Mouse (Mus musculus): ENCODE measurements at regions not wholly inside any gene's neighbourhood (a gene's known extent, or its start where the extent isn't known, plus 50 kb on each side); places are given as distances from the start of the nearest gene placed in this dataset.
A peak's percentile ranks its signal among the peaks of the same experiment; 100 is the strongest.

- Histone ChIP-seq H3K27ac (ENCODE audit: low read depth) (no peak overlapping the region), H3K36me3 (replicated peaks; ENCODE audit: insufficient read depth, low read length) (no peaks in the 10 kb centered on the region), H3K4me1 (ENCODE audit: insufficient read depth) (peaks cover 6% of the 10 kb centered on the region), H3K9ac (replicated peaks) (no peak overlapping the region), H3K4me3 (ENCODE audit: low read depth, low read length) (no peak overlapping the region), H3K4me2 (ENCODE audit: low read depth, low read length) (no peak overlapping the region), H3K27me3 (ENCODE audit: insufficient read depth, low read length) (no peaks in the 10 kb centered on the region), H3K9me3 (ENCODE audit: low read length) (no peaks in the 10 kb centered on the region)
- no peak for DNase-seq
- no peak for ATAC-seq
- TF ChIP-seq CTCF (IDR thresholded peaks at IDR 0.05; ENCODE audit: low read depth) = no peak
Measured at GRCm38 (mm10) chr13:80946034-80946433, 62.9 kb downstream of the Arrdc3 start.

GRCm38 (mm10) chr13:80947705-80948104 is 64.5 kb downstream of the Arrdc3 start:
- H3K4me3 ChIP-seq (ENCODE audit: low read depth, low read length) = no peak overlapping the region
- H3K4me2 ChIP-seq (ENCODE audit: low read depth, low read length) = no peak overlapping the region
- H3K36me3 ChIP-seq (replicated peaks; ENCODE audit: insufficient read depth, low read length) = no peaks in the 10 kb centered on the region
- no peaks in the 10 kb centered on the region for H3K27me3 ChIP-seq (ENCODE audit: insufficient read depth, low read length)
- H3K27ac ChIP-seq (ENCODE audit: low read depth) = no peak overlapping the region
- H3K9ac ChIP-seq (replicated peaks) = no peak overlapping the region
- no peaks in the 10 kb centered on the region for H3K9me3 ChIP-seq (ENCODE audit: low read length)
- 80% methylated on average over 6 of the region's 6 CpGs for WGBS (ENCODE audit: insufficient replicate concordance)
- H3K4me1 ChIP-seq (ENCODE audit: insufficient read depth) = peaks cover 3% of the 10 kb centered on the region; the same call in 1 of the 2 replicates
- DNase-seq (no peak), ATAC-seq (no peak)
- no peak for TF ChIP-seq CTCF (IDR thresholded peaks at IDR 0.05; ENCODE audit: low read depth)
- TF ChIP-seq EP300 (IDR thresholded peaks at IDR 0.05; ENCODE audit: low read depth) = no peak

GRCm38 (mm10) chr13:80949133-80949697 is 66.0 kb downstream of the Arrdc3 start:
- no peaks in the 10 kb centered on the region for H3K9me3 ChIP-seq (ENCODE audit: low read length)
- no peak for DNase-seq
- WGBS (ENCODE audit: insufficient replicate concordance) = 37% methylated on average over 6 of the region's 6 CpGs
- no peak overlapping the region for H3K4me2 ChIP-seq (ENCODE audit: low read depth, low read length)
- H3K27ac ChIP-seq (ENCODE audit: low read depth) = peak overlapping the region; percentile 58
- H3K9ac ChIP-seq (replicated peaks) = no peak overlapping the region
- ATAC-seq = peak; percentile 79
- H3K36me3 ChIP-seq (replicated peaks; ENCODE audit: insufficient read depth, low read length) = no peaks in the 10 kb centered on the region
- TF ChIP-seq EP300 (IDR thresholded peaks at IDR 0.05; ENCODE audit: low read depth) = peak; percentile 76
- TF ChIP-seq CTCF (IDR thresholded peaks at IDR 0.05; ENCODE audit: low read depth) = no peak
- peaks cover 3% of the 10 kb centered on the region; the same call in 1 of the 2 replicates for H3K4me1 ChIP-seq (ENCODE audit: insufficient read depth)
- no peaks in the 10 kb centered on the region for H3K27me3 ChIP-seq (ENCODE audit: insufficient read depth, low read length)
- H3K4me3 ChIP-seq (ENCODE audit: low read depth, low read length) = no peak overlapping the region

- H3K36me3 ChIP-seq (replicated peaks; ENCODE audit: insufficient read depth, low read length) = no peaks in the 10 kb centered on the region
- DNase-seq (no peak), ATAC-seq (no peak)
- 70% methylated on average over 2 of the region's 2 CpGs for WGBS (ENCODE audit: insufficient replicate concordance)
- no peaks in the 10 kb centered on the region for H3K9me3 ChIP-seq (ENCODE audit: low read length)
- no peak overlapping the region for H3K9ac ChIP-seq (replicated peaks)
- H3K4me3 ChIP-seq (ENCODE audit: low read depth, low read length) = no peak overlapping the region
- H3K4me1 ChIP-seq (ENCODE audit: insufficient read depth) = peaks cover 3% of the 10 kb centered on the region; the same call in 1 of the 2 replicates
- H3K4me2 ChIP-seq (ENCODE audit: low read depth, low read length) = no peak overlapping the region
- TF ChIP-seq EP300 (IDR thresholded peaks at IDR 0.05; ENCODE audit: low read depth) (no peak), CTCF (IDR thresholded peaks at IDR 0.05; ENCODE audit: low read depth) (no peak)
- no peaks in the 10 kb centered on the region for H3K27me3 ChIP-seq (ENCODE audit: insufficient read depth, low read length)
- H3K27ac ChIP-seq (ENCODE audit: low read depth) = peak overlapping the region; percentile 64
Measured at GRCm38 (mm10) chr13:80950239-80950638, 67.1 kb downstream of the Arrdc3 start.

- no peak for ATAC-seq
- Histone ChIP-seq H3K4me2 (ENCODE audit: low read depth, low read length) (no peak overlapping the region), H3K9me3 (ENCODE audit: low read length) (no peaks in the 10 kb centered on the region), H3K4me3 (ENCODE audit: low read depth, low read length) (no peak overlapping the region), H3K4me1 (ENCODE audit: insufficient read depth) (peaks cover 3% of the 10 kb centered on the region; the same call in 1 of the 2 replicates), H3K27ac (ENCODE audit: low read depth) (no peak overlapping the region), H3K9ac (replicated peaks) (no peak overlapping the region), H3K27me3 (ENCODE audit: insufficient read depth, low read length) (no peaks in the 10 kb centered on the region), H3K36me3 (replicated peaks; ENCODE audit: insufficient read depth, low read length) (no peaks in the 10 kb centered on the region)
- no peak for TF ChIP-seq EP300 (IDR thresholded peaks at IDR 0.05; ENCODE audit: low read depth)
- no peak for TF ChIP-seq CTCF (IDR thresholded peaks at IDR 0.05; ENCODE audit: low read depth)
- no peak for DNase-seq
- 75% methylated on average over 3 of the region's 3 CpGs for WGBS (ENCODE audit: insufficient replicate concordance)
Measured at GRCm38 (mm10) chr13:80950803-80951202, 67.6 kb downstream of the Arrdc3 start.

GRCm38 (mm10) chr13:80951327-80951726 is 68.1 kb downstream of the Arrdc3 start:
- Histone ChIP-seq H3K27me3 (ENCODE audit: insufficient read depth, low read length) (no peaks in the 10 kb centered on the region), H3K4me3 (ENCODE audit: low read depth, low read length) (no peak overlapping the region), H3K27ac (ENCODE audit: low read depth) (no peak overlapping the region), H3K9ac (replicated peaks) (no peak overlapping the region), H3K9me3 (ENCODE audit: low read length) (no peaks in the 10 kb centered on the region), H3K36me3 (replicated peaks; ENCODE audit: insufficient read depth, low read length) (no peaks in the 10 kb centered on the region), H3K4me1 (ENCODE audit: insufficient read depth) (peaks cover 3% of the 10 kb centered on the region; the same call in 1 of the 2 replicates), H3K4me2 (ENCODE audit: low read depth, low read length) (no peak overlapping the region)
- WGBS (ENCODE audit: insufficient replicate concordance) = 76% methylated on average over 3 of the region's 3 CpGs
- DNase-seq (no peak), ATAC-seq (no peak)
- TF ChIP-seq CTCF (IDR thresholded peaks at IDR 0.05; ENCODE audit: low read depth) (no peak), EP300 (IDR thresholded peaks at IDR 0.05; ENCODE audit: low read depth) (no peak)

- H3K4me1 ChIP-seq (ENCODE audit: insufficient read depth) = peaks cover 3% of the 10 kb centered on the region; the same call in 1 of the 2 replicates
- no peak overlapping the region for H3K4me2 ChIP-seq (ENCODE audit: low read depth, low read length)
- no peaks in the 10 kb centered on the region for H3K36me3 ChIP-seq (replicated peaks; ENCODE audit: insufficient read depth, low read length)
- no peak overlapping the region for H3K4me3 ChIP-seq (ENCODE audit: low read depth, low read length)
- DNase-seq (peak; percentile 37), ATAC-seq (peak; percentile 54)
- WGBS (ENCODE audit: insufficient replicate concordance) = 66% methylated on average over 4 of the region's 4 CpGs
- H3K9me3 ChIP-seq (ENCODE audit: low read length) = no peaks in the 10 kb centered on the region
- no peak overlapping the region for H3K27ac ChIP-seq (ENCODE audit: low read depth)
- TF ChIP-seq CTCF (IDR thresholded peaks at IDR 0.05; ENCODE audit: low read depth) (no peak), EP300 (IDR thresholded peaks at IDR 0.05; ENCODE audit: low read depth) (no peak)
- no peak overlapping the region for H3K9ac ChIP-seq (replicated peaks)
- no peaks in the 10 kb centered on the region for H3K27me3 ChIP-seq (ENCODE audit: insufficient read depth, low read length)
Measured at GRCm38 (mm10) chr13:80952851-80953250, 69.7 kb downstream of the Arrdc3 start.

Measured in liver, postnatal 0 days (tissue).